Mouse (Mus musculus): ENCODE results near the gene Nlgn2. TPM values are rescaled to one million over a fixed set of nuclear protein-coding genes. Genes with fewer than 3 reads are reported as not detected.

Gene Nlgn2
- 12.4 and 16.8 TPM in 2 replicates for polyA plus RNA-seq (2021; fragmentation: Nextera tagmentation)
- long read RNA-seq, experiment 1, partial matches to known transcripts, result 0 of 36 reads
- long read RNA-seq, experiment 1, other reads (novel, unspliced or antisense), result 36 of 36 reads
- long read RNA-seq, experiment 2, partial matches to known transcripts, result 0 of 14 reads
- long read RNA-seq, experiment 2, other reads (novel, unspliced or antisense), result 14 of 14 reads

DNA sequence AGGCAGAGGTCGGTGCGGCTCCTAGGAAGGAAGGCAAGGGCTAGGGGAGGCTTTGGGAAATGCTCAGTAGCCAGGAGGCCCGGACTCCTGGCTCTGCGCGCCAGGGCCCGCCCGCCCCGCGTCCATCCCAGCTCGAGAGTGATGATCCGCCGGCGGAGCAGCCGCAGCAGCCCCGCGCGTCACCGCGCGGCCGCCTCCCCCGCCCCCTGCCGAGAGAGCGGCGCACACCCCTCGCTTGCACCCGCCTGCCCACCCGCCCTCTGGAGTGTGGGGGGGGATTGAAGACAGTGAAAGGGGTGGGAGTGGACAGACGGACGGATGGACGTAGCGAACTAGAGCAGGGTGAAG is at the start of gene Nlgn2:
Gene Nlgn2, minus strand, starts transcription at position 181 of the 348 bp plus-strand sequence.

DNA sequence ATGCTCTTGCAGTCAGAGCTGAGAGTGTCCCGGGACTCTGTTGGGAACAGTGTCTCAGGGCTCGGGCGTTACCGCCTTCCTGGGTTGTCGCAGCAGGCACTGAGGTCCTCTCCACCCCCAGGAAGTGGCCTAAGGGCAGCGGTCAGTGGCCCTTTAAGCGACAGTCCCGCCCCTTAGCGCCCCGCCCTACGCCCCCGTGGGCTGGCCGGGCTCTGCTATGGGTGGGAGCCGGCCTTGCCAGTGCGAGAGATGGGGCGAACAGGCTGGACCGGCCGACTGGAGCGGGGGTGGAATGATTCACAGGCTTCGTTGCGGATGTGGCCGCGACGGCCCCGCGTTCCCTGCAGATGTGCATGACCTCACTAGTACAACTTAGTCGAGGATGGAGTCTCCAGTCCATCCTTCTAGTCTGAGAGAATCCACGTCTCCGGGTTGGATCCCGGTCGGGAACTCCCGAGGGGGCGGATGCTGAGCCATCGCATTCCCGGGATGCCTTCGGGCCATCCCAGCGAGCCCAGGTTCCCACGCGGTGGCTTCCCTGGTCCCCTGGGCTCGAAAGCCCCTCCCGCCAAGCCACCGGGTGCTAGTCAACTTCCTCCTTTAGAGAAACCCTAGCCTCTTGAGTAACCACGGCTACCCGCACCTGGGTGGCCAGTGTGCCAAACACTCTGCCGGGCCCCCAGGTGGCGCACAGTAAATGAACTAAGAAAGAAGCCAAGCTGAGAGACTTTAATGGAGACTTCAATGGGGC is 43.4 kb upstream of the Nlgn2 start, which contains the start of gene Kctd11:
Gene Kctd11, minus strand, starts transcription at position 554 of the 751 bp plus-strand sequence.

DNA sequence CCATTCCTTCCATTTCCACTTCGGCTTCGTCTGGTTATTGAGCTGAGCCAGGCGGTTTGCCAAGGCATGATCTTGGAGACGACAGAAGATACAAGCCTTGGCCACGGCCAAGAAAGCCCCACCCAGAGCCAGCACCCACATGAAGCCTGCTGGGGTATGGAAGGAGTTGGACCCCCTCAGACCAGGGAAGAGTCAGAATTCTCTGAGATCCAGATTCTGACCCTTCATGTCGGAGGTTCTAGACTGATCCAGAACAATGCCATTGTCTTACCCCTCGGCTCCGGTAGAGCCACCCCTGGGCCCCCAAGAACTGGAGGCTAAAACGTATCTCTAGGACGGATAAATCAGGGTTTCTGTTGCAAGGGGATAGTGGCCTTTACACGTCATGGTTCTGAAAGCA is 40.3 kb upstream of the Nlgn2 start, which contains the start of gene Tmem95:
Gene Tmem95, minus strand, starts transcription at position 141 of the 400 bp plus-strand sequence.

DNA sequence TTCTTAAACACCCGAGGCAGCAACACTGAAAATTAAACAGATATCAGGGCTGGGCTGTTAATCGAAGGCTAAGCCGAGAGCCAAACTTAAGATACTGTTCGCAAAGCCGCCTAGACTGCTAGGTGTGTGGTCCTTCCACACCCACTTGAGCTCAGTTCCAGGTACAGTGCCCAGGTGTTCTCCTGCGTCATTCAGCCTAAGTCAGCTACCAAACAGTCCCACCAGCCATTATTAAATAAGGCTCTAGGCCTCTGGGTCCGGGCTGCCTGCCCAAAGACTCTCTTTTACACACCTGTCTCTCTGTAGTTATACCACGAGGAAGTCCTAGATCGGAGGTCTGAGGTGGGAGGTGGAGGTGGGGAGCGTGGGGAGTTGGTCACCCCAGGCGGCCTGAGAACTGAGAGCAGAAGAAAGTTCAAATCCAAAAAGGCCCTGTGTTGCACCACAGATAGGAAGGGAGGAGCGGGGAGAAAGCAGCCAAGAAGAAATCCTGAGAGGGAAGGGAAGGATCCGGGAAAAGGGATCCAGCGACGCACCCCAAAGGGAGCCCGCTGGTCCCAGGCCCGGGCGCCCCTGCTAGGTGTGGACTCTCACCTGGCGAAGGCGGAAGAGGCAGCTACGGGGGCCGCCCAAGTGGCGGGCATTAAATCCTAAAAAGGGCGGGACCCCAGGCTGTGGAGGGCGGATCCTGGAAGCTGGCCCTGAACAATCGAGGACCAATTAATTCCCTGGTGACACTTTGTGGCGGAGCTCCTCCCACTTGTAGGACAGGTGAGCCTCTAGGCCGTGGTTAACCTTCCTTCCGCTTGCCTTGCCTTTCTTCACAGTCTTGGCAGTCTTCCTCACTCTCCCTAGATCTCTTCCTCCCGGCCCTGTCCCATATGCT is 20.8 kb upstream of the Nlgn2 start, which contains the start of gene Tnk1:
Gene Tnk1, minus strand, starts transcription at position 618 of the 886 bp plus-strand sequence.

DNA sequence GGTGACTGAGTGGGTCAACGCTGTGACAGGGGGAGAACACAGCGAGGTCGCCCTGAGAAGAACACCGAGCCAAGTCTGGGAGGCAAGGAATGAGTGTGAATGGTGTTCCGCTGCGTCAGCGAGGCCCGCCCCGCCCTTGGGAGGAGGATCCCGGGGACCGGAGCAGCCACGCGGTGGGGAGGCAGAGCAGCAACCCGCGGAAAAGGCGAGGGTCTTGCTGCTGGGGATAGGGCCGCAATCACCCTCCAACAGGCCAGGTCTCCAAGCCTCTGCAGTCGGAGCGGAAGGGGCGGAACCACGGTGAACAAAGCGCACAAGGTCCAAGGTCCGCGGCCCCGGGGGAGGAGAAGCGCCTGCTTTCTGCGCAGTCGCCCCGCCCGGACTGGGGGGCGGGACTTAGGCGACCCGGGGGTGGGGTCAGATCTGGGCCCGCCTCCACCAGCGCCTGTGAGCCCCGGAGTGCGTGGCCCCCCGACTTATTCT is 8.7 kb upstream of the Nlgn2 start, which contains the start of gene Plscr3:
Gene Plscr3, plus strand, starts transcription at position 179 of the 483 bp plus-strand sequence.

DNA sequence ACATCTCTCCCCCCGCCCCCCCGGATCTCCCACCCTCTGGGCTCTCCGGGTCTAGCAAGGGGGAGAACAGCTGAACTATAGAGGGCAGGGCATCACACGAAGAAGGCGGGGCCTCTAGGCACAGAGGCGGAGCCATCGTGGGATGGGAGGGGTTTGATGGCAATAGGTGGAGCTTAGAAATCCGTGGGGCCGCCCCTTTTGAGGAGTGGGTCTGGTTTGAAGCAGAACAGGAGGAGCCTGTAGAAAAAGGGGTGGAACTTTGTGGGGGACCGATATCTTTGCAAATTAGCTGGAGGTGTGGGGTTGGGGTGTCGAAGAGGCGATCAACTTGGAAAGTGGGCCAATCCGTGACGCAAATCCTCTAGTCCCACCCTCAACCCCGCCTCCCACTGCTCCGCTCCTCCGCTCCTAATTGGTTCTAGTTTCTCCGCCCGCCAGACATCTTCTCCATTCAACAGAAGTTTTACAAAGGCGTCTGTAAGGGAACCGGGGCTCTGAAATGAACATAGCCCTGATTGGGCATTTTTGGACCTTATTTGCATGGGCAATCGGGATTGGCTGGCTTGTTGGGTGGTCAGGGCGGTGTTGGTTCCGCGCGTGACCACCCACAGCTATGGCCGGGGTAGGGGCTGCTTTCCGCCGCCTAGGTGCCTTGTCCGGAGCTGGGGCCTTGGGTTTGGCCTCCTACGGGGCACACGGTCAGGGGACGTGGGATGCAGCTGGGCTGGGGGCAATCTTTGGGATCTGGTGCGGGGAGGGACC is 549 bp upstream of the Nlgn2 start, which contains the start of gene Tmem256:
Gene Tmem256, plus strand, starts transcription at position 563 of the 762 bp plus-strand sequence.

DNA sequence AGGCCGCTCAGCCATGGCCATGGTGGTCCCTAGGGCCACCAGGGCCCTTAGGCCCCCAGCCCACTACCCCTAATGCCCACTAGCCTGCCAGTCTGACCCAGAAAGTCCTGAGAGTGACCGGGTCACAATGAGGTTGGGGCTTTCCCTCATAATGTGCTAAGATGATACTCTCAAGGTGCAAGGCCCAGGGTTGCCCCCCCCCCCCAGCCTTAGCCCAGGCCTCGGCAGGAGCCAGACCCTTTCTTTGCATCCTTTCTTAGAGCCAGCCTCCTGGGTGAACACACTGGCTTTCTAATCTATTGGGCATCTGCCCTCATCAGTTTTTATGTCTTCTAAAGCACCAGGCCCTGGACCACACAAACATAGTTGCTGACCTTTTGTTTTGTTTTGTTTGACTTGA is 15.5 kb downstream of the Nlgn2 start, which contains the start of gene Spem1:
Gene Spem1, minus strand, starts transcription at position 101 of the 400 bp plus-strand sequence.

DNA sequence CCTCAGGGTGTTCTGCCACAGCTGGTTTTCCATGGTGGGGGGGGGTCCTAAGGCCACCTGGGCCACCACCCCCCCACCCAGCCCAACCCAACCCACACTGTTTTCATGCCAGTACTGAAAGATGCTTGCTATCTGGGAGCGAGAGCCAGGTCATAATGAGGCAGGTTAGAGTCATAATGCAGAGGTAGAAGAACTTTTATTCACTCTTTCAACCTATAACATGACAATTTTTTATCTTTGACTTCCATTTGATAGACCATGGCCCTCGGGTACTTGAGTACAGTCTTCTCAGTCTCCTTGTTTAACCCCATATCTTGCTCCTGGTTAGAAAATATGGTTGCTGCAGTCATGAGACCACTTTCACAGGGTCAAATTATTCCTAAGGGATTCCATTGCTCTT is 19.2 kb downstream of the Nlgn2 start, which contains the start of gene Spem2:
Gene Spem2, minus strand, starts transcription at position 101 of the 400 bp plus-strand sequence.

DNA sequence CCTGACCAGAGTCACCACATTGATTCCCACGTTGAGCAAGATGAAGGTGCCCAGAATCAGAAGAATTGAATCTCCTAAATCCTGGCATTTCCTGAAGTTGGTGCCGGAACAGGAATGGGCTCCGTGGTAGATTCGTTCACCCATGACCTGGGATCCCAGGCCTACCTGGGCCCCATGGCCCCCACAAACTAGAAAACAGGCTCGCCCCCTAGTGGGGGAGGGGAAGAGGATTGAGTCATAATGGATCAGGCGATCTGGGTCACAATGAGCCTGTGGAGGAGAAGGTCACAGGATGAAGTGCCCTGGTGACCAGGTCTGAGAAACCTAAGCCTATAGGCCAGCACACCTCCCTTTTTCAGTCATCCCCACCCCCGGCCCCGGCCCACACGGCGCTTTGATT is 22.4 kb downstream of the Nlgn2 start, which contains the start of gene Gm39566:
Gene Gm39566, minus strand, starts transcription at position 144 of the 400 bp plus-strand sequence.

DNA sequence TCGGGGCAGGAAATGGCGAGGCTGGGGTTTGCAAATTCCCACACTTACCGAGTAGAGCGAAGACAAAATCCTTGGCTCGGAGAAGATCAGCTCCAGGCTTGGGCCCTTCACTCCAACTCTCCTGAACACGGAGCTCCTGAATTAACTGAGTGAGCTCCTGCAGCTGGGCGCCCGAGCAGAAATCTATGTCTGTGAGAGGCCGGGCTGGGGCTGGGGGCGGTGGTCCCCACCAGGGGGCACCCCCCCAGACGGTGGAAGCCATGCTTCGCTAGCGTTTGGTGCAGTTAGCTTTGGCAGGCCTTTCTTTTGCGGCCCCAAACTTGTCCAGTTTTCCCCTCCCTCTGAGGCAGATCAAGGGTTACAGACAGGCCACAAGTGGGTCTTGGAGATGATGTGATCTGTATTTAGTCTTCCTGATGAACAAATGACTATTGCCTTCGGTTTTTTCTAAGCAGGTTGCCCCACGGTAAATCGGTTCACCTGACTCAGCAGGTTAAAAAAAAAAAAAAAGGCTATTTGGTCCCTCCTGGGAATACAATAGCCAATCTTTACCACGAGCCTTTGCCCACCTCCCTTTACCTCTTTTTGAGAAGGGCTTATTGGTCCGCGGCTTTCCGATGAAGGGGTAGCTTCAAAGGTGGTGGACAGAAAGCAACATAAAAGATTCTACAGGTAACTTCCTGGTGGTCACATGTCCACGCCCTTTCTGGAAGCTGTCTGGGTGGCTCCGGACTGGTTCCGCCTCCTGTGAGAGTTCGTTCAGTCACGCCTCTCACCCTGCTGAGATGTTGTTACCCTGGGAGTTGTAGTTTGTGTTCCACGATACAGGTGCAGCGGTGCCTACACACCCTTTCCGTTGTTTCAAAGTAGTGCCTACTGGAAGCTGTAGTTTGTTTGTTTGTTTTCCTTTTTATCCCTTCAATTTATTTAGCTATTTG is 32.3 kb downstream of the Nlgn2 start, which contains the start of gene Tmem102:
Gene Tmem102, minus strand, starts transcription at position 653 of the 938 bp plus-strand sequence.

DNA sequence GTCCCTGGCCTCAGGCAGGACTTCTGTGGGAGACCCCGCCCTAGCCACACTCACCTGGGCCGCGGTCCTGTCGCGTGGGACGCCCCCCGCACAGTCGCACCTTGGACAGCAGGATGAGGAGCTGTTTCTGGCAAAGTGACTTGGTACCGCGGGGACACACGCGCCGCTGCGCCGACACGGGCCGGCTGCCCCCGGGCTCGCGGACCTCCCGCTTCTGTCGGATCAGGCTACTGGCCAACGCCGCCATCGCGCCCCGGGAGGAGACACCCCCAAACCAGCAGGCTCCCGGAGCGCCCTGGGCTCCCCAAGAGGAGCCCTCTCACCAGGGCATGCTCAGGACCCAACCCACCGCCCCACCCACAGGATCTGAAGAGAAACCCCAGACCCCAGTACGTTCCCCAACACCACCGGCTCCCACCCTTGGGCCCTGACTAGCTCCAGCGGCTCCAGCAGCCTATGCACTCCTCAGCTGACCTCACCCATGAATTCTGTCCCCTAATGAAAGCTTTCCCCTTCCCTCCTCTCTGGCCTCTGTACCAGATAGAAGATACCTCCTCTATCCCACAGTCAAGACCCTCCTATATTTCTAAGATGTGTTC is 36.1 kb downstream of the Nlgn2 start, which contains the start of gene Fgf11:
Gene Fgf11, minus strand, starts transcription at position 479 of the 599 bp plus-strand sequence.

DNA sequence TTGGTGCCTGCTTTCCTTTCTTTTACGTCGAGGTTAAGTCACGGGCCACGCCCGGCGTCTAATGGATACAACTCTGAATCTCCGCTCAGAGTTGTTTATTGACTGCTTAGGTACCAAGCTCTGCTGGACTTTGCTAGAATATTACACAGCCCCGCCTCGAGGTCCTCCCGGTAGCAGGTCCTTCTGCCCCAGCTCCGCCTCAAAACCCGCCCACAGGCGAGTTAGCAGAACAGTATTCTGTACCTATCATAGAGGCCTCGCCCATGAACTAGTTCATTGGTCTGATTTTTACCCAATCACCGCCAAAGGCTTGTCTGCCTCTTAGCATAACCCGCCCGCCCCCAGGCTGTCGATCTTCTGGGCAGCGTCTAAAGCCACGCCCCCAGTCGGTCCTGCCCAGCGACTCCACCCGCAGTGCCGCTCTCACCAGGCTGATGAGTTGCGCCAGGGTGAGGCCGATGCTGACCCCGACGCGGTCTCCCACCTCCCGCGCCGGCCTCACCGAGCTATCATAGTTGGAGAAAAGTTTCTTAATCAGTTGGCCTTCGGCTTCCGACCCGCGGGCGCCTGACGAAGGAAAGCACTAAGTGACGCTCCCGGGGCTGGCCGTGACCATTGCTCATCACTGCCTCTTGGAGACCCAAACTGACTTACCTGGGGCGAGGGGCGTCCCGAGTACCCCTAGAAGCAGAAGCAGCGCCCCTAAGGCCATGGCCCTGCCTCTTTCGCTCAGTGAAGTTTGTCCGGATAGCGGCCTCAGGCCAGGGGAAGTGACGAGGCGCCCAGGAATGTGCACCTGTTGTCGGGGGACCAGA is 42.2 kb downstream of the Nlgn2 start, which contains the start of gene Chrnb1:
Gene Chrnb1, minus strand, starts transcription at position 776 of the 815 bp plus-strand sequence.

Other genes with a start within 250 kb of the Nlgn2 start
- gene Atp1b2, start 231.8 kb downstream of the Nlgn2 start, polyA plus RNA-seq (2021; fragmentation: Nextera tagmentation), result 153 and 269 TPM in 2 replicates
- gene Shbg, start 219.9 kb downstream of the Nlgn2 start, polyA plus RNA-seq (2021; fragmentation: Nextera tagmentation), result not detected in 2 replicates
- 13.9 and 15.2 TPM in 2 replicates for gene Sat2, start 215.8 kb downstream of the Nlgn2 start, polyA plus RNA-seq (2021; fragmentation: Nextera tagmentation)
- gene Fxr2, start 204.8 kb downstream of the Nlgn2 start, polyA plus RNA-seq (2021; fragmentation: Nextera tagmentation), result 6.9 and 10.3 TPM in 2 replicates
- gene Sox15, start 182.5 kb downstream of the Nlgn2 start, polyA plus RNA-seq (2021; fragmentation: Nextera tagmentation), result 0.36 TPM in 1 of 2 replicates, not detected in the other
- gene Mpdu1, start 175.1 kb downstream of the Nlgn2 start, polyA plus RNA-seq (2021; fragmentation: Nextera tagmentation), result 87.7 and 102 TPM in 2 replicates
- 18.2 and 20.8 TPM in 2 replicates for gene Cd68, start 171.6 kb downstream of the Nlgn2 start, polyA plus RNA-seq (2021; fragmentation: Nextera tagmentation)
- 163 and 212 TPM in 2 replicates for gene Eif4a1, start 165.4 kb downstream of the Nlgn2 start, polyA plus RNA-seq (2021; fragmentation: Nextera tagmentation)
- gene Senp3, start 155.7 kb downstream of the Nlgn2 start, polyA plus RNA-seq (2021; fragmentation: Nextera tagmentation), result 16.2 and 20.9 TPM in 2 replicates
- 3.5 and 3.8 TPM in 2 replicates for gene Tnfsf13, start 152.0 kb downstream of the Nlgn2 start, polyA plus RNA-seq (2021; fragmentation: Nextera tagmentation)
- 3.3 and 11.2 TPM in 2 replicates for gene Tnfsf12, start 141.9 kb downstream of the Nlgn2 start, polyA plus RNA-seq (2021; fragmentation: Nextera tagmentation)
- 3.0 and 5.7 TPM in 2 replicates for gene Tnfsfm13, start 141.7 kb downstream of the Nlgn2 start, polyA plus RNA-seq (2021; fragmentation: Nextera tagmentation)
- gene Polr2a, start 79.1 kb downstream of the Nlgn2 start, polyA plus RNA-seq (2021; fragmentation: Nextera tagmentation), result 3.9 and 7.0 TPM in 2 replicates
- not detected in 2 replicates for gene Slc35g3, start 75.8 kb downstream of the Nlgn2 start, polyA plus RNA-seq (2021; fragmentation: Nextera tagmentation)
- 6.7 and 9.8 TPM in 2 replicates for gene Zbtb4, start 71.9 kb downstream of the Nlgn2 start, polyA plus RNA-seq (2021; fragmentation: Nextera tagmentation)
- gene Chrnb1, start 41.8 kb downstream of the Nlgn2 start, polyA plus RNA-seq (2021; fragmentation: Nextera tagmentation), result 0.17 and 0.19 TPM in 2 replicates
- 2.3 and 2.7 TPM in 2 replicates for gene Fgf11, start 35.9 kb downstream of the Nlgn2 start, polyA plus RNA-seq (2021; fragmentation: Nextera tagmentation)
- 0.39 and 0.40 TPM in 2 replicates for gene Tmem102, start 32.2 kb downstream of the Nlgn2 start, polyA plus RNA-seq (2021; fragmentation: Nextera tagmentation)
- not detected in 2 replicates for gene Gm39566, start 22.5 kb downstream of the Nlgn2 start, polyA plus RNA-seq (2021; fragmentation: Nextera tagmentation)
- gene Spem2, start 19.3 kb downstream of the Nlgn2 start, polyA plus RNA-seq (2021; fragmentation: Nextera tagmentation), result not detected in 2 replicates
- not detected in 2 replicates for gene Spem1, start 15.6 kb downstream of the Nlgn2 start, polyA plus RNA-seq (2021; fragmentation: Nextera tagmentation)
- 510 and 573 TPM in 2 replicates for gene Tmem256, start 730 bp upstream of the Nlgn2 start, polyA plus RNA-seq (2021; fragmentation: Nextera tagmentation)
- gene Plscr3, start 8.6 kb upstream of the Nlgn2 start, polyA plus RNA-seq (2021; fragmentation: Nextera tagmentation), result 4.0 and 11.7 TPM in 2 replicates
- gene Tnk1, start 20.9 kb upstream of the Nlgn2 start, polyA plus RNA-seq (2021; fragmentation: Nextera tagmentation), result 0.08 TPM in 1 of 2 replicates, not detected in the other
- gene Tmem95, start 40.2 kb upstream of the Nlgn2 start, polyA plus RNA-seq (2021; fragmentation: Nextera tagmentation), result not detected in 2 replicates
- 0.42 and 0.43 TPM in 2 replicates for gene Kctd11, start 43.6 kb upstream of the Nlgn2 start, polyA plus RNA-seq (2021; fragmentation: Nextera tagmentation)
- gene Acap1, start 57.8 kb upstream of the Nlgn2 start, polyA plus RNA-seq (2021; fragmentation: Nextera tagmentation), result not detected in 2 replicates
- gene 2810408A11Rik, start 63.2 kb upstream of the Nlgn2 start, polyA plus RNA-seq (2021; fragmentation: Nextera tagmentation), result 0.20 and 0.37 TPM in 2 replicates
- 8.7 and 12.8 TPM in 2 replicates for gene Neurl4, start 63.3 kb upstream of the Nlgn2 start, polyA plus RNA-seq (2021; fragmentation: Nextera tagmentation)
- 19.7 and 23.9 TPM in 2 replicates for gene Gps2, start 76.1 kb upstream of the Nlgn2 start, polyA plus RNA-seq (2021; fragmentation: Nextera tagmentation)
- gene Eif5a, start 84.2 kb upstream of the Nlgn2 start, polyA plus RNA-seq (2021; fragmentation: Nextera tagmentation), result 765 and 797 TPM in 2 replicates
- gene Ybx2, start 98.0 kb upstream of the Nlgn2 start, polyA plus RNA-seq (2021; fragmentation: Nextera tagmentation), result 0.92 TPM in 1 of 2 replicates, not detected in the other
- gene Slc2a4, start 110.4 kb upstream of the Nlgn2 start, polyA plus RNA-seq (2021; fragmentation: Nextera tagmentation), result 0.61 and 0.64 TPM in 2 replicates
- not detected in 2 replicates for gene Cldn7, start 127.0 kb upstream of the Nlgn2 start, polyA plus RNA-seq (2021; fragmentation: Nextera tagmentation)
- 16.4 and 21.9 TPM in 2 replicates for gene Ctdnep1, start 143.4 kb upstream of the Nlgn2 start, polyA plus RNA-seq (2021; fragmentation: Nextera tagmentation)
- 112 and 113 TPM in 2 replicates for gene Elp5, start 144.7 kb upstream of the Nlgn2 start, polyA plus RNA-seq (2021; fragmentation: Nextera tagmentation)
- 291 and 457 TPM in 2 replicates for gene Gabarap, start 153.4 kb upstream of the Nlgn2 start, polyA plus RNA-seq (2021; fragmentation: Nextera tagmentation)
- 9.2 and 18.6 TPM in 2 replicates for gene Phf23, start 158.0 kb upstream of the Nlgn2 start, polyA plus RNA-seq (2021; fragmentation: Nextera tagmentation)
- gene Dvl2, start 162.8 kb upstream of the Nlgn2 start, polyA plus RNA-seq (2021; fragmentation: Nextera tagmentation), result 1.6 and 4.0 TPM in 2 replicates
- gene Acadvl, start 177.6 kb upstream of the Nlgn2 start, polyA plus RNA-seq (2021; fragmentation: Nextera tagmentation), result 40.5 and 55.2 TPM in 2 replicates
- gene Dlg4, start 179.2 kb upstream of the Nlgn2 start, polyA plus RNA-seq (2021; fragmentation: Nextera tagmentation), result 50.8 and 69.9 TPM in 2 replicates
- gene Asgr1, start 216.3 kb upstream of the Nlgn2 start, polyA plus RNA-seq (2021; fragmentation: Nextera tagmentation), result 3.1 and 3.3 TPM in 2 replicates

Data from left cerebral cortex, adult 6 months (tissue).